Mouse (Mus musculus) ES-E14 (cell line): ENCODE measurements around the gene 3110082I17Rik.

Experiments
- CHD2 ChIP-seq: IDR thresholded peaks from 2 replicates; pipeline ENCODE4 v1.6.1; 2014; ENCODE audit warnings: mild to moderate bottlenecking, low read depth, low read length, inconsistent platforms
- HCFC1 ChIP-seq: IDR thresholded peaks from 2 replicates; pipeline ENCODE4 v1.6.1; 2012; ENCODE audit warnings: low read length, inconsistent platforms, borderline replicate concordance; ENCODE audit not compliant: insufficient read depth
- MAFK ChIP-seq: IDR thresholded peaks from 2 replicates; pipeline ENCODE4 v1.6.1; 2014; ENCODE audit warnings: mild to moderate bottlenecking, low read depth, low read length, inconsistent platforms; ENCODE audit not compliant: insufficient read depth
- ZC3H11A ChIP-seq: IDR thresholded peaks from 2 replicates; pipeline ENCODE4 v1.6.1; 2012; ENCODE audit warnings: low read depth, mild to moderate bottlenecking, inconsistent platforms, low read length, borderline replicate concordance
- ZNF384 ChIP-seq: IDR thresholded peaks from 2 replicates; pipeline ENCODE4 v1.6.1; 2012; ENCODE audit warnings: low read depth, low read length, inconsistent platforms

DNA sequence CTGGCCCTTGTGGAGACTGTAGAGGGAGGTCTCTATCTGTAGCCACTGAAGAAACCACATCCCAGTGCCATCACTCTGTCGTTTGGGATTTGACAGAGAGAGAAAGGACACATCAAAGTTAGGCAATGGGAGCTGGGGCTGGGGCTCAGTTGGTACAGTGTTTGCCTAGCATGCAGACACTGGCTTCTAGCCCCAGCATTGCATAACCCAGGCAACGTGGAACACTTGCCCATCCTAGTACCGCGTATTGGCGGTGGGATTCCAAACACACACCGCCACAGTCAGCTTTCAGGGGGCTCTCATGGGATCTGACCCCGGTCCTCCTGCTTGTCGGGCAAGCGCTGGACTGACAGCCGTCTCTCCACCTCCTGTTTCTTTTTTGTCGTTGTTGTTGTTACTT lies 93.8 kb downstream of the 3110082I17Rik start:
- no peak for TF ChIP-seq HCFC1
- TF ChIP-seq CHD2: no peak
- TF ChIP-seq ZNF384: no peak
- no peak for TF ChIP-seq ZC3H11A
- TF ChIP-seq MAFK: no peak
